Mouse (Mus musculus) liver, postnatal 0 days (tissue): ENCODE results near the gene Timm22. TPM values are rescaled to one million over a fixed set of nuclear protein-coding genes. Genes with fewer than 3 reads are reported as not detected.
A peak's percentile ranks its signal among the peaks of the same experiment; 100 is the strongest.

ENCODE experiments used
- ATAC-seq: fragments of 200-750 bp; cut with Nextera tagmentation; 2 replicates; pipeline ENCODE4 v1.8.0; 2017; ENCODE audit warnings: mild to moderate bottlenecking, moderate library complexity
- DNase-seq: peaks from one replicate; pipeline ENCODE4 v3.0.0-alpha.2; 2016
- H3K27ac ChIP-seq: fragments of 300-500 bp; sonication (generic); 2 replicates; pipeline ENCODE4 v1.5.1; 2014; ENCODE audit warnings: antibody characterized with exemption, moderate library complexity, mild to moderate bottlenecking, low read depth
- H3K27me3 ChIP-seq: fragments of 300-500 bp; sonication (generic); 2 replicates; pipeline ENCODE4 v1.6.1; 2014; ENCODE audit warnings: low read length, control low read depth, mixed read lengths; ENCODE audit not compliant: insufficient read depth
- H3K36me3 ChIP-seq: fragments of 300-500 bp; sonication (generic); replicated peaks from 2 replicates; pipeline ENCODE4 v1.6.1; 2014; ENCODE audit warnings: mild to moderate bottlenecking, control low read depth, low read length, moderate library complexity, mixed read lengths; ENCODE audit not compliant: insufficient read depth
- H3K4me1 ChIP-seq: fragments of 300-500 bp; sonication (generic); 2 replicates; pipeline ENCODE4 v1.6.1; 2014; ENCODE audit warnings: antibody characterized with exemption, mild to moderate bottlenecking, control low read depth; ENCODE audit not compliant: insufficient read depth
- H3K4me2 ChIP-seq: fragments of 300-500 bp; sonication (generic); 2 replicates; pipeline ENCODE4 v1.6.1; 2014; ENCODE audit warnings: low read depth, mild to moderate bottlenecking, low read length, moderate library complexity, mixed read lengths
- H3K4me3 ChIP-seq: fragments of 300-500 bp; sonication (generic); 2 replicates; pipeline ENCODE4 v1.5.1; 2014; ENCODE audit warnings: low read depth, low read length
- H3K9ac ChIP-seq: fragments of 300-500 bp; sonication (generic); replicated peaks from 2 replicates; pipeline ENCODE4 v1.6.1; 2014; ENCODE audit warnings: mild to moderate bottlenecking, moderate library complexity
- H3K9me3 ChIP-seq: fragments of 300-500 bp; sonication (generic); 2 replicates; pipeline ENCODE4 v1.6.1; 2016; ENCODE audit warnings: mild to moderate bottlenecking, control low read depth, low read length, mixed read lengths
- CTCF ChIP-seq: sonication (generic); IDR thresholded peaks from 2 replicates; pipeline ENCODE4 v1.5.1; 2016; ENCODE audit warnings: antibody characterized with exemption, low read depth
- EP300 ChIP-seq: IDR thresholded peaks from 2 replicates; pipeline ENCODE4 v1.6.1; 2016; ENCODE audit warnings: antibody characterized with exemption, low read depth, mild to moderate bottlenecking
- WGBS: fragments of 180-500 bp; shearing (Covaris S2); extraction: QIAGEN DNeasy Blood & Tissue Kit; methylation state at CpG from one replicate; pipeline ENCODE4 v1.1.7; 2014; ENCODE audit not compliant: insufficient replicate concordance; 5-methylcytosine and 5-hydroxymethylcytosine counted together
- polyA plus RNA-seq: library from polyadenylated mRNA; unstranded; fragments of >200 nt; fragmentation: Nextera tagmentation; extraction: Ambion mirVana; gene quantifications from 2 replicates; pipeline ENCODE4 v1.2.1, GENCODE M21; 2015

The Timm22 gene
- polyA plus RNA-seq, 1 experiment from 2014 or later, result 38.4 TPM

GRCm38 (mm10) chr11:76405626-76406264 lies 1.0 kb upstream of the Timm22 start:
- TF ChIP-seq CTCF (no peak), EP300 (no peak)
- DNase-seq, result no peak
- 72% methylated on average over 5 of the region's 5 CpGs for WGBS

GRCm38 (mm10) chr11:76410826-76411225 lies 4.1 kb downstream of the Timm22 start:
- Histone ChIP-seq H3K27ac (no peak overlapping the region), H3K9ac (no peak overlapping the region), H3K4me3 (no peak overlapping the region), H3K36me3 (peaks cover 17% of the 10 kb centered on the region), H3K27me3 (no peaks in the 10 kb centered on the region), H3K4me2 (no peak overlapping the region), H3K4me1 (peaks cover 6% of the 10 kb centered on the region; the same call in 1 of the 2 replicates), H3K9me3 (no peaks in the 10 kb centered on the region)
- WGBS, result 67% methylated on average over 12 of the region's 12 CpGs
- ATAC-seq, result no peak
- TF ChIP-seq CTCF (peak; percentile 83), EP300 (no peak)
- peak; percentile 72 for DNase-seq

More at GRCm38 (mm10) chr11:76405626-76406264, 1.0 kb upstream of the Timm22 start:
- no peak for ATAC-seq
- Histone ChIP-seq H3K27me3 (no peaks in the 10 kb centered on the region), H3K4me3 (no peak overlapping the region), H3K4me2 (no peak overlapping the region), H3K36me3 (no peaks in the 10 kb centered on the region), H3K9me3 (no peaks in the 10 kb centered on the region), H3K9ac (no peak overlapping the region), H3K27ac (no peak overlapping the region), H3K4me1 (peaks cover 6% of the 10 kb centered on the region; the same call in 1 of the 2 replicates)

GRCm38 (mm10) chr11:76413202-76413601 lies 6.5 kb downstream of the Timm22 start:
- TF ChIP-seq CTCF (no peak), EP300 (no peak)
- H3K9me3 ChIP-seq, result no peaks in the 10 kb centered on the region
- no peak overlapping the region for H3K27ac ChIP-seq
- H3K4me2 ChIP-seq, result no peak overlapping the region
- 78% methylated on average over 4 of the region's 4 CpGs for WGBS
- H3K4me3 ChIP-seq, result no peak overlapping the region
- H3K27me3 ChIP-seq, result no peaks in the 10 kb centered on the region
- no peak overlapping the region for H3K9ac ChIP-seq
- ATAC-seq (no peak), DNase-seq (no peak)
- H3K36me3 ChIP-seq, result peaks cover 40% of the 10 kb centered on the region
- H3K4me1 ChIP-seq, result no peaks in the 10 kb centered on the region; the same call in 1 of the 2 replicates

GRCm38 (mm10) chr11:76415001-76415400 lies 8.2 kb downstream of the Timm22 start:
- WGBS, result 84% methylated on average over 4 of the region's 4 CpGs
- peaks cover 48% of the 10 kb centered on the region for H3K36me3 ChIP-seq
- no peak overlapping the region for H3K9ac ChIP-seq
- TF ChIP-seq EP300, result no peak
- TF ChIP-seq CTCF, result no peak
- ATAC-seq, result no peak
- no peaks in the 10 kb centered on the region for H3K9me3 ChIP-seq
- H3K27me3 ChIP-seq, result no peaks in the 10 kb centered on the region
- DNase-seq, result no peak
- no peaks in the 10 kb centered on the region; the same call in 1 of the 2 replicates for H3K4me1 ChIP-seq
- no peak overlapping the region for H3K27ac ChIP-seq
- no peak overlapping the region for H3K4me2 ChIP-seq
- H3K4me3 ChIP-seq, result no peak overlapping the region

GRCm38 (mm10) chr11:76415985-76416384 lies 9.2 kb downstream of the Timm22 start:
- H3K4me3 ChIP-seq, result no peak overlapping the region
- no peaks in the 10 kb centered on the region for H3K9me3 ChIP-seq
- no peak for ATAC-seq
- H3K27ac ChIP-seq, result no peak overlapping the region
- no peak overlapping the region for H3K9ac ChIP-seq
- H3K36me3 ChIP-seq, result peaks cover 50% of the 10 kb centered on the region
- no peaks in the 10 kb centered on the region for H3K27me3 ChIP-seq
- 60% methylated on average over 2 of the region's 2 CpGs for WGBS
- no peak for TF ChIP-seq EP300
- no peak for TF ChIP-seq CTCF
- no peak overlapping the region for H3K4me2 ChIP-seq
- H3K4me1 ChIP-seq, result no peaks in the 10 kb centered on the region; the same call in 1 of the 2 replicates
- DNase-seq, result no peak

- Histone ChIP-seq H3K9ac (no peak overlapping the region), H3K36me3 (peaks cover 50% of the 10 kb centered on the region), H3K4me3 (no peak overlapping the region), H3K4me1 (no peaks in the 10 kb centered on the region; the same call in 1 of the 2 replicates), H3K4me2 (no peak overlapping the region), H3K9me3 (no peaks in the 10 kb centered on the region), H3K27ac (no peak overlapping the region), H3K27me3 (no peaks in the 10 kb centered on the region)
- no peak for ATAC-seq
- WGBS, result 81% methylated on average over 8 of the region's 8 CpGs
- no peak for TF ChIP-seq EP300
- no peak for TF ChIP-seq CTCF
- DNase-seq, result no peak
Observed at GRCm38 (mm10) chr11:76418423-76418822, 11.7 kb downstream of the Timm22 start.
